Mouse (Mus musculus) hindbrain, embryonic 14.5 days (tissue): Measurements from ENCODE around the gene Sox2. TPM values are rescaled to one million over a fixed set of nuclear protein-coding genes. Genes with fewer than 3 reads are reported as not detected.

Experiments
- ATAC-seq: fragments of 200-750 bp; cut with Nextera tagmentation; 2 replicates; pipeline ENCODE4 v1.8.0; 2017; ENCODE audit warnings: moderate number of reproducible peaks, mild to moderate bottlenecking, moderate TSS enrichment, moderate library complexity; ENCODE audit not compliant: low FRiP score
- DNase-seq: peaks from one replicate; pipeline ENCODE4 v3.0.0-alpha.2; 2015; ENCODE audit warnings: low spot score
- H3K27ac ChIP-seq: fragments of 300-500 bp; sonication (generic); 2 replicates; pipeline ENCODE4 v1.5.1; 2014; ENCODE audit warnings: mild to moderate bottlenecking, moderate library complexity
- H3K27me3 ChIP-seq: fragments of 300-500 bp; sonication (generic); 2 replicates; pipeline ENCODE4 v1.6.1; 2014; ENCODE audit warnings: mild to moderate bottlenecking, low read length, mixed read lengths; ENCODE audit not compliant: control insufficient read depth, insufficient read depth
- H3K36me3 ChIP-seq: fragments of 300-500 bp; sonication (generic); replicated peaks from 2 replicates; pipeline ENCODE4 v1.6.1; 2014; ENCODE audit not compliant: control insufficient read depth, insufficient read depth
- H3K4me1 ChIP-seq: fragments of 300-500 bp; sonication (generic); replicated peaks from 2 replicates; pipeline ENCODE4 v1.6.1; 2014; ENCODE audit warnings: antibody characterized with exemption, low read length, mixed read lengths; ENCODE audit not compliant: control insufficient read depth, insufficient read depth
- H3K4me2 ChIP-seq: fragments of 300-500 bp; sonication (generic); replicated peaks from 2 replicates; pipeline ENCODE4 v1.6.1; 2014; ENCODE audit warnings: mild to moderate bottlenecking, moderate library complexity
- H3K4me3 ChIP-seq: fragments of 300-500 bp; sonication (generic); replicated peaks from 2 replicates; pipeline ENCODE4 v1.5.1; 2014; ENCODE audit warnings: mild to moderate bottlenecking, low read length
- H3K9ac ChIP-seq: fragments of 300-500 bp; sonication (generic); 2 replicates; pipeline ENCODE4 v1.6.1; 2014
- H3K9me3 ChIP-seq: fragments of 300-500 bp; sonication (generic); 2 replicates; pipeline ENCODE4 v1.6.1; 2016; ENCODE audit warnings: low read length; ENCODE audit not compliant: control insufficient read depth
- WGBS: fragments of 180-500 bp; shearing (Covaris S2); extraction: QIAGEN DNeasy Blood & Tissue Kit; methylation state at CpG from one replicate; pipeline ENCODE4 v1.1.7; 2014; 5-methylcytosine and 5-hydroxymethylcytosine counted together
- polyA plus RNA-seq: library from polyadenylated mRNA; unstranded; fragments of >200 nt; fragmentation: Nextera tagmentation; extraction: Ambion mirVana; gene quantifications from 2 replicates; pipeline ENCODE4 v1.2.1, GENCODE M21; 2014

Gene Sox2
- polyA plus RNA-seq = 18.0 and 19.8 TPM in 2 replicates

DNA sequence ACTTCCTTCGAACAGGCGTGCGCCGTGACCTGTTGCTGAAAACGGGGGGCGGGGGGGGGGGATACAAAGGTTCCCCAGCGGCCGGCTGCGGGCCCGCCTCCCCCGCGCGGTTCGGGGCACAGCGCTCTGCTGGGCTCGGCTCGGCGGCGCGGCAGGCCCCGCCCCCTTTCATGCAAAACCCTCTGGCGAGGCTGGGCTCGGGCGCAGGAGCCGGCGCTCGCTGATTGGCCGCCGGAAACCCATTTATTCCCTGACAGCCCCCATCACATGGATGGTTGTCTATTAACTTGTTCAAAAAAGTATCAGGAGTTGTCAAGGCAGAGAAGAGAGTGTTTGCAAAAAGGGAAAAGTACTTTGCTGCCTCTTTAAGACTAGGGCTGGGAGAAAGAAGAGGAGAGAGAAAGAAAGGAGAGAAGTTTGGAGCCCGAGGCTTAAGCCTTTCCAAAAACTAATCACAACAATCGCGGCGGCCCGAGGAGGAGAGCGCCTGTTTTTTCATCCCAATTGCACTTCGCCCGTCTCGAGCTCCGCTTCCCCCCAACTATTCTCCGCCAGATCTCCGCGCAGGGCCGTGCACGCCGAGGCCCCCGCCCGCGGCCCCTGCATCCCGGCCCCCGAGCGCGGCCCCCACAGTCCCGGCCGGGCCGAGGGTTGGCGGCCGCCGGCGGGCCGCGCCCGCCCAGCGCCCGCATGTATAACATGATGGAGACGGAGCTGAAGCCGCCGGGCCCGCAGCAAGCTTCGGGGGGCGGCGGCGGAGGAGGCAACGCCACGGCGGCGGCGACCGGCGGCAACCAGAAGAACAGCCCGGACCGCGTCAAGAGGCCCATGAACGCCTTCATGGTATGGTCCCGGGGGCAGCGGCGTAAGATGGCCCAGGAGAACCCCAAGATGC, at the start of gene Sox2:
Sox2 (plus strand) TSS at position 680 of the 895 bp plus-strand sequence.
- under 1% methylated on average over 78 of the region's 86 CpGs for WGBS
- Histone ChIP-seq H3K9ac (peak within 1 kb of the TSS; percentile 75), H3K4me3 (peak within 1 kb of the TSS; percentile 53), H3K36me3 (no peaks in the 10 kb centered on the region), H3K9me3 (no peaks in the 10 kb centered on the region), H3K4me1 (peaks cover 15% of the 10 kb centered on the region; the same call in 1 of the 2 replicates), H3K4me2 (peak within 1 kb of the TSS; percentile 65), H3K27ac (peak within 1 kb of the TSS; percentile 91), H3K27me3 (peaks cover 54% of the 10 kb centered on the region)
- ATAC-seq (peak; percentile 87), DNase-seq (peak; percentile 76)

DNA sequence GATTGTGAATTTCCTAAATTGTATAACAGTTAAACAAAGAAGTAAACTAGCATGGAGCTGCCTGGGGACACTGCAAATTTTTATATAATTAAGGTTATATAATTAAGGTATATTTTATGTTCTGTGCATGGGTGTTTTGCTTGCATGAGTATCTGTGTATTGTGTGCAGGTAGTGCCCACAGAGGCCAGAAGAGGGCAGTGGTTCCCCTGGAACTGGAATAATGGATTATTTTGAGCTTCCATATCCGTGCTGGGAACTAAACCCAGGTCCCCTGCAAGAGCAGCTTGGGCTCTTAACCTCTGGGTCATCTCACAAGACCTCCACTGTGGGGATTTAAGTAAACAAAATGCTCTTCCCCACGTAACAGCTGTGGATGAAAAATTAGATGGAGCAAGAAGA, 49.1 kb upstream of the Sox2 start:
- ATAC-seq = no peak
- no peak overlapping the region for H3K4me2 ChIP-seq
- WGBS = 93% methylated on average over 2 of the region's 2 CpGs

DNA sequence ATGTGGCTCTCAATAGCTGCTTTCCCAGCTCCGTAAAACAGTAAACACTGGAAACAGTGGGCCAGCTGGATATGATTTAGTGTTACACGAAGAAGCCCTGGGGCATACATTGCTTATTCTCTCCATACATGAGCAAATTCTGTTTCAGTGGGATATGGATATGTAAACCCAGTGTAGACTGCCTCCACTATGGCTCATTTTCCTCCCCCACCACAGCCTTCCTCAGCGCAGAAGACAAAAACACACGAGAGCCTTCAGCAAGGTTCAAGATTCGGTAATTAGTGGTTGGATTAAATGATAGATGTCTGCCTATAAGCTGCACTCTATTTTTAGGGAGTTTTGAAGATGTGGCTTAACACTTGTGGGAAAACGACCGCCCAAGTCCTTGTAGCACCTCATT, 36.1 kb upstream of the Sox2 start:
- Histone ChIP-seq H3K27me3 (no peaks in the 10 kb centered on the region), H3K36me3 (no peaks in the 10 kb centered on the region), H3K27ac (no peak overlapping the region), H3K9me3 (no peaks in the 10 kb centered on the region), H3K9ac (no peak overlapping the region), H3K4me2 (no peak overlapping the region), H3K4me1 (no peaks in the 10 kb centered on the region), H3K4me3 (no peak overlapping the region)
- ATAC-seq (no peak), DNase-seq (no peak)
- WGBS = 80% methylated on average over 7 of the region's 7 CpGs

More for the DNA sequence above, 49.1 kb upstream of the Sox2 start:
- H3K9me3 ChIP-seq = no peaks in the 10 kb centered on the region
- H3K4me3 ChIP-seq = no peak overlapping the region
- H3K27ac ChIP-seq = no peak overlapping the region
- H3K9ac ChIP-seq = no peak overlapping the region
- H3K4me1 ChIP-seq = no peaks in the 10 kb centered on the region
- no peaks in the 10 kb centered on the region for H3K36me3 ChIP-seq
- H3K27me3 ChIP-seq = no peaks in the 10 kb centered on the region
- DNase-seq = no peak

DNA sequence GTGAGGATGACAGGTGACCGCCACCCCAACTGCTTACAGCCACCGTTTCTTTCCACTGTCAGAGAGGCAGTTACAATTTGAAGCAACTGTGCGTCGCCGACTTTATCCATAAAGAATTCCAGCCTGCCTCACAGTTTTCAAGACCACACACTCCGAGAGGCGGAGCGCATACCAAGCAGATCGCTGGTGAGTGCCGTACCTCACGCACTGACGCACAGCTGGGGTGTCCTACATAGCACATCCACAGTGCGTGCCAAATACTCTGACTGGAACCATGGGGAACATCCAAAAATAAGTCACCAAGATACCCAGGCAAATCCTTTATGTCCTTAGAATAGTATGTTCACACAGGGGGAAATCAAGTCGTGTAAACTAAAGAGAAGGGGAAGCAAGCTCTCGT, 34.7 kb upstream of the Sox2 start:
- no peaks in the 10 kb centered on the region for H3K36me3 ChIP-seq
- H3K27ac ChIP-seq = no peak overlapping the region
- no peak overlapping the region for H3K9ac ChIP-seq
- WGBS = 58% methylated on average over 15 of the region's 15 CpGs
- no peaks in the 10 kb centered on the region for H3K9me3 ChIP-seq
- no peak overlapping the region for H3K4me3 ChIP-seq
- ATAC-seq (0 out of 2 replicates have a peak, but pooled peaks have one; percentile 34), DNase-seq (no peak)
- H3K27me3 ChIP-seq = no peaks in the 10 kb centered on the region
- H3K4me2 ChIP-seq = no peak overlapping the region
- no peaks in the 10 kb centered on the region for H3K4me1 ChIP-seq

DNA sequence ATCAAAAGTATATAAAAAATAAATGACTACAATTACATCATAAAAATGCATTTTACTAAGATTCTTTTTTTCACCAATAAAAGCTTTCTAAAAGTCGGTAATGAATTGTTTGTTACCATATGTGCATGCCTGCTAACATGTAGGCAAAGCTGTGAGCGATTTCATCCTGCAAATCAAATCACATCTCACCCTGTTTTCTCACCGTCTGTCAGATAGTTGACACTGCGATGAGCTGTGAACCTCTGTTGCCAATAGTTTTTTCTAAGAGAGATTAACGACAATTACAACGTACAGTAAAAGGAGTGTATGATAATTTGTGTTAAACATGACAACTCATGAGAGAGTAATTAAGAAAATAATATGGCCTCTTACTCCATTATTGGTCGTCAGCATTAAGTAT, 31.3 kb upstream of the Sox2 start:
- Histone ChIP-seq H3K9ac (no peak overlapping the region), H3K4me3 (no peak overlapping the region), H3K36me3 (no peaks in the 10 kb centered on the region), H3K27me3 (no peaks in the 10 kb centered on the region), H3K4me1 (no peaks in the 10 kb centered on the region), H3K4me2 (no peak overlapping the region), H3K27ac (no peak overlapping the region), H3K9me3 (no peaks in the 10 kb centered on the region)
- DNase-seq (no peak), ATAC-seq (no peak)
- WGBS = 81% methylated on average over 7 of the region's 7 CpGs

DNA sequence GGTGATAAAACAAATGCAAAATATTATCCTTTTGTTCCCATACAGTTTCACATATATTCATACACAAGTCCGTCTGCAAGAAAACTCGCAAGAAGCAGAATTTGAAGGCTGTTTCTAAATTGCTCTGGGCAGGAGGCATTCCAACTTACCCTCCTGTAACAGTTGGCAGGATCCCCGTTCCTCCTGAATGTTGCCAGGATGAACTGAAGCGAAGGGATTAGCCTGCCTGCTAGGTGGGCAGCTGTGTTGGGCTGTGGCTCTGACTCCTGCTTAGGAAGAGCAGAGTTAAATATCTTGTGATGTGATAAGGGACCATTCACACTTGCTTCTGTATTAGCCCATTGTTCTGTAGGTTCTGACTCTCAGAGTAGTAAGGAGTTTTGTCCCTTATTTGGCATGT, 30.1 kb upstream of the Sox2 start:
- Histone ChIP-seq H3K36me3 (no peaks in the 10 kb centered on the region), H3K27me3 (no peaks in the 10 kb centered on the region), H3K9ac (no peak overlapping the region), H3K4me1 (no peaks in the 10 kb centered on the region), H3K9me3 (no peaks in the 10 kb centered on the region), H3K4me3 (no peak overlapping the region), H3K4me2 (no peak overlapping the region), H3K27ac (no peak overlapping the region)
- ATAC-seq (no peak), DNase-seq (no peak)
- WGBS = 83% methylated on average over 4 of the region's 4 CpGs

DNA sequence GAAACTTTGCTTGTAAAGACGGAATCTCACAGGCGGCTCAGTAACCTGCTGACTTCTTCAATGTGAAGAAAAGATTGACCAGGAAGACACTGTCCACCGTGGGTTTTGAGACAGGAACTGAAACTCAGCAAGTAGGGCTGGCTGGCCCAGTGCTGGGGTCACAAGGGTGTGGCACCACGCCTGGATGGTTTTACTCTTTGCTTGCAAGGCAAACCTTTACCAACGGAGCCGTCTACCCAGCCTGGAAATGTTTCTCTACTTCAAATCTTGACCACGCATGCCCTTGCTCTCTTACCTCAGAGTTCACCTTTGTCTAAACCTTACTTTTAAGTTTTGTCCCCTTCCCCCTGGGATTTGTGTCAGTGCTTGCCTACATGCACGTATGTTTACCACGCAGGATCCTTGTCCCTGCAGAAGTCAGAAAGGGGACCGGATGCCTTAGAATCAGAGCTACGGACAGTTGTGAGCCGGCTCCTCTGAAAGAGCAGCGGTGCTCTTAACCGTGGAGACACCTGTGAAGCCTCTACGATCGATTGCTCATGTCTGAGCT, 25.4 kb upstream of the Sox2 start:
- no peaks in the 10 kb centered on the region for H3K36me3 ChIP-seq
- no peak for DNase-seq
- no peak overlapping the region for H3K4me3 ChIP-seq
- no peaks in the 10 kb centered on the region for H3K9me3 ChIP-seq
- WGBS = 93% methylated on average over 16 of the region's 16 CpGs
- no peak for ATAC-seq
- no peak overlapping the region for H3K9ac ChIP-seq
- H3K27me3 ChIP-seq = no peaks in the 10 kb centered on the region
- H3K27ac ChIP-seq = no peak overlapping the region
- H3K4me2 ChIP-seq = no peak overlapping the region
- H3K4me1 ChIP-seq = no peaks in the 10 kb centered on the region

DNA sequence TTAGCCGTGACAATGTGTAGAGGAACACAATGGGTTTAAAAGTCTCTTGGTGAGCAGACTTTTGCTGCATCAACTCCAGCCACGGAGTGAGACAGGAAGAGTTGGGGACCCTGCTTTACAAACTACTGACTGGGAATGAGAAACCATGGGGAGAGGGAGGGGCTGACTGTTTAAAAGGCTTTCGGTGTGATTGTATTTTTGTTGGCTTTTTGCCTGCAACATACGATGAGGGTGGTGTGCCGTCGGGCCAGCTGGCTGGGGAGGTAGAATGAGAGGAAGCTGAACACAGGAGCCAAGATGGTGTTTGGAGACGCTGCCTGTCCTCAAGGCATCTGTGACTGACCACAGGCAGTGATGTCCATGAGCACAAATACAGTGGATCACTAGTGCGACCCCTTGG, 23.7 kb upstream of the Sox2 start:
- H3K4me3 ChIP-seq = no peak overlapping the region
- ATAC-seq = no peak
- 62% methylated on average over 8 of the region's 8 CpGs for WGBS
- H3K36me3 ChIP-seq = no peaks in the 10 kb centered on the region
- no peaks in the 10 kb centered on the region for H3K9me3 ChIP-seq
- no peak overlapping the region for H3K4me2 ChIP-seq
- H3K4me1 ChIP-seq = no peaks in the 10 kb centered on the region
- no peak overlapping the region for H3K27ac ChIP-seq
- no peak overlapping the region for H3K9ac ChIP-seq
- no peaks in the 10 kb centered on the region for H3K27me3 ChIP-seq
- DNase-seq = no peak

DNA sequence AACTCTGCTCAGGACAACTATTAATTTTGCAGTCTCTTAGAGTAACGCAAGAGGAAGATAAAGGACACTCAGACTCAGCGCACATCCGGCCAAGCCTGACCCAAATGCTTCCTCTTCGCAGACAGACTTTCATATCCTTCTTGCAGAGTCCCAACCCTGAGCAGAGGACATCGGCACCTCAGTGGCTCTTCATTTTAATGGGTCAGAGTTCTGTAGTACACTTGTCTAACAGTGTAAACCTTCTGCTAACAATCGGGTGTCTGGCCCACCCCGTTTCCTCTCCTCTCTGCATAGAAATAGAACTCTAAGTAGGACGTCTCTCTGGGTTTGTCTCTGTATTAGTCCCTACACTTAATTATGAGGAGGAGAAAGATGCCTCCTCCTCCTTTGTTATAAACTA, 20.2 kb upstream of the Sox2 start:
- no peak overlapping the region for H3K4me3 ChIP-seq
- ATAC-seq (no peak), DNase-seq (no peak)
- H3K9me3 ChIP-seq = no peaks in the 10 kb centered on the region
- H3K27me3 ChIP-seq = no peaks in the 10 kb centered on the region
- WGBS = 54% methylated on average over 8 of the region's 8 CpGs
- H3K9ac ChIP-seq = no peak overlapping the region
- H3K36me3 ChIP-seq = no peaks in the 10 kb centered on the region
- no peaks in the 10 kb centered on the region for H3K4me1 ChIP-seq
- H3K27ac ChIP-seq = no peak overlapping the region
- H3K4me2 ChIP-seq = no peak overlapping the region
